Mouse (Mus musculus): Measurements from ENCODE around the gene Sh2b2.

GRCm38 (mm10) chr5:136213716-136214115, 32.6 kb downstream of the Sh2b2 start:
- TF ChIP-seq POLR2A (IDR thresholded peaks at IDR 0.05; ENCODE audit: low read depth, low read length) (no peak), CTCF (conservative IDR thresholded peaks at IDR 0.05; ENCODE audit: insufficient read depth, insufficient read length, low read depth, low read length) (no peak)

Data from kidney, adult 2 months (tissue).